Mouse (Mus musculus) forebrain, postnatal 0 days (tissue): ENCODE data around the gene Ddx31. TPM values are rescaled to one million over a fixed set of nuclear protein-coding genes. Genes with fewer than 3 reads are reported as not detected.

Experiments
- ATAC-seq: fragments of 200-750 bp; cut with Nextera tagmentation; 2 replicates; pipeline ENCODE4 v1.8.0; 2017; ENCODE audit warnings: mild to moderate bottlenecking, moderate library complexity
- DNase-seq: peaks from one replicate; pipeline ENCODE4 v3.0.0-alpha.2; 2015
- H3K27ac ChIP-seq: fragments of 300-500 bp; sonication (generic); 2 replicates; pipeline ENCODE4 v1.5.1; 2014; ENCODE audit warnings: low read depth, mild to moderate bottlenecking, antibody characterized with exemption, low read length, moderate library complexity, mixed read lengths
- H3K27me3 ChIP-seq: fragments of 300-500 bp; sonication (generic); 2 replicates; pipeline ENCODE4 v1.6.1; 2014; ENCODE audit warnings: mild to moderate bottlenecking, low read length, mixed read lengths; ENCODE audit not compliant: insufficient read depth
- H3K36me3 ChIP-seq: fragments of 300-500 bp; sonication (generic); 2 replicates; pipeline ENCODE4 v1.6.1; 2014; ENCODE audit warnings: mild to moderate bottlenecking, moderate library complexity; ENCODE audit not compliant: insufficient read depth
- H3K4me1 ChIP-seq: fragments of 300-500 bp; sonication (generic); 2 replicates; pipeline ENCODE4 v1.6.1; 2014; ENCODE audit warnings: antibody characterized with exemption; ENCODE audit not compliant: insufficient read depth
- H3K4me2 ChIP-seq: fragments of 300-500 bp; sonication (generic); 2 replicates; pipeline ENCODE4 v1.6.1; 2014; ENCODE audit warnings: low read depth, mild to moderate bottlenecking, moderate library complexity
- H3K4me3 ChIP-seq: fragments of 300-500 bp; sonication (generic); 2 replicates; pipeline ENCODE4 v1.5.1; 2014; ENCODE audit warnings: low read depth, low read length, mixed read lengths
- H3K9ac ChIP-seq: fragments of 300-500 bp; sonication (generic); 2 replicates; pipeline ENCODE4 v1.6.1; 2014; ENCODE audit warnings: mild to moderate bottlenecking
- H3K9me3 ChIP-seq: fragments of 300-500 bp; sonication (generic); 2 replicates; pipeline ENCODE4 v1.6.1; 2016; ENCODE audit warnings: low read length
- CTCF ChIP-seq: sonication (generic); IDR thresholded peaks from 2 replicates; pipeline ENCODE4 v1.5.1; 2016; ENCODE audit warnings: antibody characterized with exemption, control low read depth, low read depth
- WGBS: fragments of 180-500 bp; shearing (Covaris S2); extraction: QIAGEN DNeasy Blood & Tissue Kit; methylation state at CpG from one replicate; pipeline ENCODE4 v1.1.7; 2014; 5-methylcytosine and 5-hydroxymethylcytosine counted together
- polyA plus RNA-seq: library from polyadenylated mRNA; unstranded; fragments of >200 nt; fragmentation: Nextera tagmentation; extraction: Ambion mirVana; gene quantifications from 2 replicates; pipeline ENCODE4 v1.2.1, GENCODE M21; 2015
- total RNA-seq: library from RNA; depleted of rRNA; stranded (reverse); fragments of >200 nt; gene quantifications from 2 replicates; pipeline ENCODE4 v1.2.3, GENCODE M21; 2014

Ddx31 gene
- total and polyA plus RNA-seq, 2 experiments from 2014 or later, result 10.0 to 22.3 TPM

DNA sequence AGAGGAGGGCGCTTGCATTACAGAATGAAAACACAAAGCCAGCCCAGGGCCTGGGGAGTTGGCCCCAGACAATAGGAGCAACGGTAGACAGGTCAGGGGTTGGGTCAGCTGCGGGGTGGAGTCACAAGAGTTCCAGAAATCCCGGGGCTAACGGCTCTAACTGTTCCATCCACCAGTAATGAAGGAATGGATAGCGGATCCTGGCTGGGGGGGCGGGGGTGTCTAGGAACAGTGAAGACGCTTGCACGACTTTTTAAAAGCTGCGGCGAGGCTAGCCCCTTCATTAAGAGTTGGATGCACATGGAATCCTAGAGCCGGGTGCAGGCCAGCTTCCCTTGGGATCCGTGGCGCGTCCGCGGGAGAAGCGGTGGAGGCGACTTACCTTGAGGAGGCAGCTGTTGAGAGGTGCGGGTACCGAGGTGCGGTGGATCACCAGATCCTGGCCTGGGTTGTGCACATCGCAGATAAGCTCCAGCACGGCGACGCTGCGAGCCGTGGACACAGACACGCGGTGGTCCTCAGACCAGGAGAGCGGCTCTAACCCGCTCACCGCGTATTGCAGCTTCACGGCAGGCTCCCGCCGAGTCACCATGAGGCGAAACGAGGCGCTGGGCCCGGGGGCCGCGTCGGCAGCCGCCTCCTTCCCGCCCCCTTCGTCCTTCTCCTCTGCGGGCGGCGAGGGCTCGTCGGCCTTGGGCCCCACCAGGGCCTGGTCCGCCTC lies 545 bp upstream of the Ddx31 start:
- TF ChIP-seq CTCF, result no peak

DNA sequence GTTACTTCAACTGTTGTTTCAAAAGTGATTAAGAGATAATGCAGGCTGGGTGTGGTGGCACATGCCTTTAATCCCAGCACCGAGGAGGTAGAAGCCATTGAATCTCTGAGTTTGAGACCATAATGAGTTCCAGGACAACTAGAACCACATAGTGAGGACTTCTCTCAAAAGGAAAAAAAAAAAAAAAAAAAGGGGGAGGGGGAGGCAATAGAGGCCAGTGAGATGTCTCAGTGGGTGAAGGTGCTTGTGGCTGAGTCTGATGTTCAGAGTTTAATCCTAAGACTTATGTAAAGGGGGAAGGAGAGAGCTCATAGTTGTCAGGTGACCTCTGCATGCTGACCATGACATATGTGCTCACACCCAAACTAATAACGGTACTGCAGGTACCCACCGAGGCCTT lies 1.8 kb downstream of the Ddx31 start:
- no peak for TF ChIP-seq CTCF
- Histone ChIP-seq H3K4me2 (peak overlapping the region; percentile 96; the same call in 1 of the 2 replicates), H3K4me3 (no peak overlapping the region), H3K4me1 (peaks cover 11% of the 10 kb centered on the region), H3K27ac (no peak overlapping the region), H3K9ac (no peak overlapping the region), H3K9me3 (no peaks in the 10 kb centered on the region), H3K36me3 (peaks cover 13% of the 10 kb centered on the region), H3K27me3 (no peaks in the 10 kb centered on the region)
- DNase-seq, result no peak
- ATAC-seq, result no peak
- WGBS, result 78% methylated on average over 3 of the region's 3 CpGs

More for the DNA sequence above, 545 bp upstream of the Ddx31 start:
- H3K9me3 ChIP-seq, result no peaks in the 10 kb centered on the region
- peak overlapping the region; percentile 96 for H3K4me2 ChIP-seq
- DNase-seq (no peak), ATAC-seq (peak; percentile 51)
- peak overlapping the region; percentile 84 for H3K9ac ChIP-seq
- no peaks in the 10 kb centered on the region for H3K27me3 ChIP-seq
- H3K4me3 ChIP-seq, result peak overlapping the region; percentile 96
- peaks cover 11% of the 10 kb centered on the region for H3K4me1 ChIP-seq
- WGBS, result under 1% methylated on average over 52 of the region's 53 CpGs
- peaks cover 5% of the 10 kb centered on the region for H3K36me3 ChIP-seq
- peak overlapping the region; percentile 81 for H3K27ac ChIP-seq

- no peak for DNase-seq
- H3K9me3 ChIP-seq, result no peaks in the 10 kb centered on the region
- no peak overlapping the region for H3K4me3 ChIP-seq
- H3K9ac ChIP-seq, result no peak overlapping the region
- H3K27me3 ChIP-seq, result no peaks in the 10 kb centered on the region
- no peak overlapping the region for H3K27ac ChIP-seq
- WGBS, result 93% methylated on average over 2 of the region's 2 CpGs
- no peak overlapping the region for H3K4me2 ChIP-seq
- peaks cover 46% of the 10 kb centered on the region for H3K36me3 ChIP-seq
- ATAC-seq, result no peak
- no peak for TF ChIP-seq CTCF
- H3K4me1 ChIP-seq, result no peaks in the 10 kb centered on the region
These were observed 8.7 kb downstream of the Ddx31 start for GRCm38 (mm10) chr2:28848879-28849278.

DNA sequence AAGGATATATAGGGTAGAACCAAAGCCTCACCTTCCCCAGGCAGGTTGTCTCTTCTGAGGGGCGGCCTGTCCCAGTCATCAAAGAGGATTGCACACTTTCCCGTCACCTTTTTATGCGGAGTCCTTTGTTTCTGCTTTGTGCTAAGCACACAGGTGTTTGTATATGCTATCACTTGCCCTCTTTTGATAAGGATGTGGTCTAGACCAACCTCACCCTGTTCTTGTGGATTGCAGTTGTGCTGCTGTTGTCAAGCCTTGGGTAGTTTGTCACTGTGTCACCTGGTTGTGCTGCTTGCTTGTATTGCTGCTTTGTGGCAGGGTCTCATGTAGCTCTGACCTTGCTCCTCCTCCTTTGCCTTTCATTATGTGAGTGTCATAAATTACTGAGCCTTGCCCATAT lies 12.4 kb downstream of the Ddx31 start:
- 93% methylated on average over 3 of the region's 3 CpGs for WGBS
- H3K4me1 ChIP-seq, result no peaks in the 10 kb centered on the region
- H3K27ac ChIP-seq, result no peak overlapping the region
- H3K4me3 ChIP-seq, result no peak overlapping the region
- no peaks in the 10 kb centered on the region for H3K27me3 ChIP-seq
- no peak for TF ChIP-seq CTCF
- peaks cover 46% of the 10 kb centered on the region for H3K36me3 ChIP-seq
- DNase-seq, result no peak
- no peak overlapping the region for H3K9ac ChIP-seq
- no peaks in the 10 kb centered on the region for H3K9me3 ChIP-seq
- H3K4me2 ChIP-seq, result no peak overlapping the region
- no peak for ATAC-seq

DNA sequence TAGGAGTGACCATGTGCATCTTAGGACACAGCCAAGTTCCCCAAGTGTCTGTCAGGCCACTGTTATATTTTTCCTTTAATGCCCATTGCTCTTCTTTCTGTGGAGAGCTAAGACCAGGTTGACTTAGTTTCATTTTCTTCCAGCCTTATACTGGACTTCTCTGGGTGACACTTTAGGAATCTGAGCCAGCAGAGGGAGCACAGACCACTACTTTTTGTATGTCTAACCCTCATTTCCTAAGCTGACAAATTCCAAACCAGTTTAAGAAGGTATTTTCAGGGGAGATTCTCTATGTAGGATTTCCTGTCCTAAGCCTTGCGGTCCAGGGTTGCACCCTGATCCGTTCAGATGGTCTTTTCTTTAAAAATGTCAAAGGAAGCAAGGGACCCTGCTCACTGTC lies 15.6 kb downstream of the Ddx31 start:
- H3K4me3 ChIP-seq, result no peak overlapping the region
- no peak overlapping the region for H3K27ac ChIP-seq
- H3K27me3 ChIP-seq, result no peaks in the 10 kb centered on the region
- ATAC-seq, result no peak
- no peak for DNase-seq
- no peaks in the 10 kb centered on the region for H3K4me1 ChIP-seq
- no peak overlapping the region for H3K4me2 ChIP-seq
- WGBS, result 93% methylated on average over 2 of the region's 2 CpGs
- peaks cover 45% of the 10 kb centered on the region for H3K36me3 ChIP-seq
- TF ChIP-seq CTCF, result 0 out of 2 replicates have a peak, but pooled peaks have one; percentile 24
- H3K9ac ChIP-seq, result no peak overlapping the region
- no peaks in the 10 kb centered on the region for H3K9me3 ChIP-seq

DNA sequence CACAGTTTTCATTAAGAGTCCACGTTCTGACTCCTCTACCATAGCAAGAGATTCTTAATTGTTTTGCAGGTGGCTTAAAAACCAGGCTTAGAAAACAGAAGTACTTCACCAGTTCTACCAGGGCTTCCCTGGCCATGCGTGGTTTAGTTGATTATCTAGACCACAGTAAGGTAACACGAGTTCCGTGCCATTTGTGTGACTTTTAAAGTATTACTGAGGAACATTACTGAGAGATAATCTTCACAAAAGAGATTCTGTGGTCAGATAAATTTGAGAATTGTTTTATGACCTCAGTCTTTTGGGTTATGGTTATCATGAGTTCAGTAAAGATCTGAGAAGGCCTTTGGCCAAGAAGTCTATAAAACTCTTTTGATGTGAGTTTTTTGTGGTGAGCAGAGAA lies 19.1 kb downstream of the Ddx31 start:
- Histone ChIP-seq H3K9me3 (no peaks in the 10 kb centered on the region), H3K4me2 (no peak overlapping the region), H3K4me3 (no peak overlapping the region), H3K9ac (no peak overlapping the region), H3K4me1 (no peaks in the 10 kb centered on the region), H3K36me3 (peaks cover 71% of the 10 kb centered on the region), H3K27ac (no peak overlapping the region), H3K27me3 (no peaks in the 10 kb centered on the region)
- DNase-seq (no peak), ATAC-seq (no peak)
- WGBS, result 96% methylated on average over 4 of the region's 4 CpGs
- TF ChIP-seq CTCF, result no peak

DNA sequence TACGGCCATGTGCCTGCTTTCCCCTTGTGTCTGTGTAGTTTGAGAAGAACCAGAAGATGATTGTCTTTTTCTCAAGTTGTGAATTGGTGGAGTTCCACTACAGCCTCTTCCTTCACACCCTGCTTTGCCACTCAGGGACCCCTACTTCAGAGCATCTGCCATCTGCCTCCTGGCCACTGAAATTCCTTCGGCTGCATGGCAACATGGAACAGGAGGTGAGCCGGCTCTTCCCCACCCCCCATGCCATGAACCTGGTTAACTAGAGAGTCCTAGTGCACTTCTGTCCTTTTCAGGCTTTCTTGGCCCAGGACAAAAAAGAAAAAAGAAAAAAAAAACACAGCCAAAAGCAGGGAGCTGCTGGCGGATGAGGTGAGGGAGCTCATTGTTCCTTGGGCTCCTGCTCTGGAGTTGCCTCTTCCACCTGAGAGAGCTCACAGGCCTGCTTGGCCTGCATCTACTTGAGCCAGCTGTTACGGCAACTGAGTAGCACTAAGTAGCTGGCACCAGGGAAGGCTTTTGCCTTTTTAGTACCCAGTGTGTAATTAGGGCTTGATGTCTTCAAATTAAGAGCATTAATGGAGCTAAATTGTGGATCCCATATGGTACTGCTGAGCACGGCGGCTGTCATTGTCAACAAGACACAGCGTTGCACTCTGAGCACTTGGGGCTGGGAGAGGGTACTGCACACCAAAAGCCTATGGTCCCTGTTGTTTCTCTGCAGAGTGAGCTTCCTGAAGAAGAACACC lies 20.6 kb downstream of the Ddx31 start:
- Histone ChIP-seq H3K4me3 (no peak overlapping the region), H3K27me3 (no peaks in the 10 kb centered on the region), H3K27ac (no peak overlapping the region), H3K36me3 (peaks cover 65% of the 10 kb centered on the region), H3K4me2 (no peak overlapping the region), H3K9me3 (no peaks in the 10 kb centered on the region), H3K4me1 (no peaks in the 10 kb centered on the region), H3K9ac (no peak overlapping the region)
- DNase-seq (peak; percentile 7), ATAC-seq (no peak)
- WGBS, result 52% methylated on average over 8 of the region's 8 CpGs
- no peak for TF ChIP-seq CTCF
